Mouse (Mus musculus): ENCODE measurements around the gene Hook1. TPM values are rescaled to one million over a fixed set of nuclear protein-coding genes. Genes with fewer than 3 reads are reported as not detected.
"Not testable (repeated sequence)": the region's sequence is repeated elsewhere in the genome, so short reads cannot be mapped to it uniquely, and the experiment has no call there.

Gene Hook1
- polyA plus RNA-seq, 1 experiment from 2014 or later: 13.2 TPM

- ATAC-seq (ENCODE audit: insufficient number of reproducible peaks, insufficient read depth, low FRiP score, low TSS enrichment, low read depth): no peak
- no peak overlapping the region for H3K27ac ChIP-seq
- WGBS: 58% methylated on average over 1 of the region's 1 CpGs
- H3K4me3 ChIP-seq (replicated peaks): no peak overlapping the region
- no peaks in the 10 kb centered on the region for H3K36me3 ChIP-seq
- no peak overlapping the region for H3K9ac ChIP-seq (replicated peaks)
- H3K4me1 ChIP-seq (replicated peaks): no peaks in the 10 kb centered on the region
- no peaks in the 10 kb centered on the region for H3K27me3 ChIP-seq
- no peak overlapping the region for H3K4me2 ChIP-seq
- H3K9me3 ChIP-seq: no peaks in the 10 kb centered on the region
Measured at GRCm38 (mm10) chr4:95947896-95948295, 19.1 kb upstream of the Hook1 start.

GRCm38 (mm10) chr4:95953328-95953727 lies 13.7 kb upstream of the Hook1 start:
- Histone ChIP-seq H3K27ac (no peak overlapping the region), H3K9me3 (0 out of 2 replicates have a peak, but pooled peaks cover 3% of the 10 kb centered on the region), H3K4me1 (replicated peaks) (no peaks in the 10 kb centered on the region), H3K4me2 (no peak overlapping the region), H3K9ac (replicated peaks) (no peak overlapping the region), H3K36me3 (no peaks in the 10 kb centered on the region), H3K27me3 (no peaks in the 10 kb centered on the region), H3K4me3 (replicated peaks) (no peak overlapping the region)
- no peak for ATAC-seq (ENCODE audit: insufficient number of reproducible peaks, insufficient read depth, low FRiP score, low TSS enrichment, low read depth)

- H3K27ac ChIP-seq; H3K4me1 ChIP-seq (replicated peaks); H3K4me3 ChIP-seq (replicated peaks); ATAC-seq (ENCODE audit: insufficient number of reproducible peaks, insufficient read depth, low FRiP score, low TSS enrichment, low read depth); H3K36me3 ChIP-seq; H3K9me3 ChIP-seq; H3K4me2 ChIP-seq; H3K9ac ChIP-seq (replicated peaks); H3K27me3 ChIP-seq: not testable (repeated sequence)
- 91% methylated on average over 17 of the region's 17 CpGs for WGBS
Measured at GRCm38 (mm10) chr4:95982221-95982620, 15.2 kb downstream of the Hook1 start.

- no peaks in the 10 kb centered on the region for H3K27me3 ChIP-seq
- H3K4me1 ChIP-seq (replicated peaks): no peaks in the 10 kb centered on the region
- no peak overlapping the region for H3K4me3 ChIP-seq (replicated peaks)
- 92% methylated on average over 1 of the region's 1 CpGs for WGBS
- ATAC-seq (ENCODE audit: insufficient number of reproducible peaks, insufficient read depth, low FRiP score, low TSS enrichment, low read depth): no peak
- H3K4me2 ChIP-seq: no peak overlapping the region
- no peak overlapping the region for H3K27ac ChIP-seq
- no peak overlapping the region for H3K9ac ChIP-seq (replicated peaks)
- 0 out of 2 replicates have a peak, but pooled peaks cover 3% of the 10 kb centered on the region for H3K36me3 ChIP-seq
- H3K9me3 ChIP-seq: no peaks in the 10 kb centered on the region
Measured at GRCm38 (mm10) chr4:96016875-96017274, 49.8 kb downstream of the Hook1 start.

- ATAC-seq (ENCODE audit: insufficient number of reproducible peaks, insufficient read depth, low FRiP score, low TSS enrichment, low read depth): no peak
- no peak overlapping the region for H3K9ac ChIP-seq (replicated peaks)
- no peaks in the 10 kb centered on the region for H3K4me1 ChIP-seq (replicated peaks)
- H3K36me3 ChIP-seq: no peaks in the 10 kb centered on the region
- H3K9me3 ChIP-seq: no peaks in the 10 kb centered on the region
- no peak overlapping the region for H3K4me2 ChIP-seq
- no peak overlapping the region for H3K4me3 ChIP-seq (replicated peaks)
- H3K27ac ChIP-seq: no peak overlapping the region
- H3K27me3 ChIP-seq: no peaks in the 10 kb centered on the region
Measured at GRCm38 (mm10) chr4:96022803-96023202, 55.8 kb downstream of the Hook1 start.

- H3K4me3 ChIP-seq (replicated peaks): no peak overlapping the region
- no peak overlapping the region for H3K9ac ChIP-seq (replicated peaks)
- H3K27ac ChIP-seq: no peak overlapping the region
- ATAC-seq (ENCODE audit: insufficient number of reproducible peaks, insufficient read depth, low FRiP score, low TSS enrichment, low read depth): no peak
- H3K4me2 ChIP-seq: no peak overlapping the region
- no peaks in the 10 kb centered on the region for H3K4me1 ChIP-seq (replicated peaks)
- no peaks in the 10 kb centered on the region for H3K9me3 ChIP-seq
- H3K36me3 ChIP-seq: no peaks in the 10 kb centered on the region
- 92% methylated on average over 1 of the region's 1 CpGs for WGBS
- H3K27me3 ChIP-seq: no peaks in the 10 kb centered on the region
Measured at GRCm38 (mm10) chr4:96028412-96028811, 61.4 kb downstream of the Hook1 start.

GRCm38 (mm10) chr4:96060106-96060505 lies 93.1 kb downstream of the Hook1 start:
- 92% methylated on average over 2 of the region's 2 CpGs for WGBS
- Histone ChIP-seq H3K9ac (replicated peaks) (no peak overlapping the region), H3K4me1 (replicated peaks) (no peaks in the 10 kb centered on the region), H3K27ac (no peak overlapping the region), H3K9me3 (no peaks in the 10 kb centered on the region), H3K36me3 (no peaks in the 10 kb centered on the region), H3K27me3 (no peaks in the 10 kb centered on the region), H3K4me3 (replicated peaks) (no peak overlapping the region), H3K4me2 (no peak overlapping the region)
- ATAC-seq (ENCODE audit: insufficient number of reproducible peaks, insufficient read depth, low FRiP score, low TSS enrichment, low read depth): no peak

GRCm38 (mm10) chr4:96062045-96062444 lies 95.0 kb downstream of the Hook1 start:
- Histone ChIP-seq H3K27ac (no peak overlapping the region), H3K9ac (replicated peaks) (no peak overlapping the region), H3K4me2 (no peak overlapping the region), H3K4me1 (replicated peaks) (no peaks in the 10 kb centered on the region), H3K27me3 (no peaks in the 10 kb centered on the region), H3K9me3 (no peaks in the 10 kb centered on the region), H3K4me3 (replicated peaks) (no peak overlapping the region), H3K36me3 (no peaks in the 10 kb centered on the region)
- WGBS: 77% methylated on average over 2 of the region's 2 CpGs
- no peak for ATAC-seq (ENCODE audit: insufficient number of reproducible peaks, insufficient read depth, low FRiP score, low TSS enrichment, low read depth)

Other genes with a start within 250 kb of the Hook1 start
- 0.10 and 0.16 TPM in 2 replicates for gene Cyp2j13, start 110.3 kb downstream of the Hook1 start, polyA plus RNA-seq (2016; fragmentation: Nextera tagmentation; extraction: Ambion mirVana)
- gene Cyp2j12, start 173.9 kb downstream of the Hook1 start, polyA plus RNA-seq (2016; fragmentation: Nextera tagmentation; extraction: Ambion mirVana): not detected in 2 replicates